Mouse (Mus musculus) 3T3-L1 (cell line): Measurements from ENCODE around the gene Clca4b.
"Not testable (repeated sequence)": the region's sequence is repeated elsewhere in the genome, so short reads cannot be mapped to it uniquely, and the experiment has no call there.

Experiments
- DNase-seq: peaks from one replicate; pipeline ENCODE4 v3.0.0-alpha.2; 2015; ENCODE audit warnings: low read depth, low spot score

Gene Clca4b

GRCm38 (mm10) chr3:144932335-144932734, at the start of gene Clca4b:
Gene Clca4b (minus strand): TSS chr3:144932529.
- no peak for DNase-seq

GRCm38 (mm10) chr3:144980551-144980950, 48.2 kb upstream of the Clca4b start:
- peak; percentile 90 for DNase-seq

DNA sequence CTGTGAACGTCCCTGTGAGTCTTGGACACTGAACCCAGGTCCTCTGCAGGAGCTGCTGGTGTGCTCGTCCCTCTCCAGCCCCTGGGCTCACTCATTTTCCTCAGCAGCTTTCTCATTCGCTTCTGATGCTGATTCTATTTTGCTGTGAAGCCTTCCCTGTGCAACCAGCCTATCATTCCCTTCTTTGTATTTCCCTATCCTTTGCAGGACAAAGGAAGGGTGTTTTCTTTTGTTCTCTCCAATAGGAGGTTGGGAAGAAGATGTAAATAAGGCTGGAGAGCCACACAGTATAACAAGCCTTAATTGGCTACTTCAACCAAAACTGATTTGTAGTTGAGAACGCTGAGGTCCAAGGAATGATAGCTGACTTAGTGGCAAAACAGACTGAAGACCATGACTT, 45.3 kb upstream of the Clca4b start:
- no peak for DNase-seq

GRCm38 (mm10) chr3:144976091-144976490, 43.8 kb upstream of the Clca4b start:
- peak; percentile 74 for DNase-seq

GRCm38 (mm10) chr3:144974945-144975344, 42.6 kb upstream of the Clca4b start, which contains the start of gene Clca4a:
Gene Clca4a (minus strand): TSS chr3:144975045.
- no peak for DNase-seq

DNA sequence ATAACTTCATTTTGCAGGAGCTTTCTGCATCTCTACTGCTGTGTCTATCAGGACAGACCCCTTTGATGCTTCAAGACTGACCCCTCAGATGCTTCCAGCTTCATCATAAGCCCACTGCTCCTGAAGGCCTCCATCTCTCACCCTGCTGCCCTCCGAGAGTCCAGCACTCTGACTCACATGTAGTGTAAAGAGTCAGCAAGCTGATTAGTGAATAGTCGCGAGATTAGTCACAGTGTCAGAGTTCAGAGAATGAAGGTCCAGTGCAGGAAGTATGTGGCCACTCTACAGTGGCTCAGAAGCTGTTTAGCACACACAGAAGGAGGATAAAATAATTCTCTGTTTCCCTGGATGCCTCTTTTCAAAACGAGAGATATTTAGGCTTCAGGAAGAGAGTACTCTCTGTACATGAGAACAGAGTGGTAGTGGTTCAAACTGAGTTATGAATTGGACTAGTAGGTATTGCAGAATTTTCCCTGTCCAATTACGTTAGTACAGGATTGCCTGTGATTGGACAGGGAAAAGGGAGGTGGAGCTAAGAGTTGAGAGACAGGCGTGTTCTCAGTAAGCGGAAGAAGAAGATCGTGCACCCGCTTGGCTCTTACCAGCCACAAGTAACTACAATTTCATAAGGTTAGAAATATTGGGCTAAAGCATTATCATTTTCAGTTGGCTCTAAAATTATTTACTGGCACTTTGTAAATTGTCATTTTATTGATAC, 39.4 kb upstream of the Clca4b start:
- DNase-seq = peak; percentile 91

DNA sequence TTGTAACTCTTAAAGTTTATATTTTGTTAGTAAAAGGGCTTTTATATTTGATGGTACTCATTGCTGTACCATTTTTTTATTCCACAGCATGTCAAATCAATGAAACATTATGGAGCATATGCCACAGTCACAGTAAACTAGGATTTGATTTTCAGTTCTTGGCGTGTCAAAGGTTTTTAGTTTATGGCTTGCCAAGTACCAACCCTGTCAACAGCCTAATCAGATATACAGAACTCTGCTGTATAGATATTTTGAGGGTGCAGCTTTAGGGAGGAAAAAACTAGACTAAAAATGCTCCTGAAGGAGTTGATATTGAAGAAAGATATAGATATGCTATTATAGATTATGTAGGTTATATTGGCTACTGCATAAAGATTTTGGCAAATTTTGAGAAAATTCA, 37.4 kb upstream of the Clca4b start:
- no peak for DNase-seq

DNA sequence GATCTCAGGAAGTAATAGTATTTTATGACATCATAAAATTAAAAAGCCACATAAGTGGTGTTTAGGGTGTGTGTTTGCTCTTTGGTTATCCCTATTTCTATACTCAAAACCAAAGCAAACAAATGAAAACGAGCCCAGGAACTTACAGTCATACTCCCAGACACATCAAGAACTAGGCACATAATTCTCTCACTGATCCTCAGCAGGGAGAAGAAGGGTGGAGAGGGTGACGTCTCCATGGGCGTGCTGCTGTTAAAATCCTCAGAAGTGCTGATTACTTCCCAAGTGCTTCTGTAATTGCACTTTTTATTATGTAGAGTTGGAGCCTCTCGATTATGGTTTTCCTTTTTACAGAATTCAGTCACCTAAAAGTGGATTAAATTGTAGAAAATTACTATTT, 33.7 kb upstream of the Clca4b start:
- DNase-seq = no peak

GRCm38 (mm10) chr3:144950829-144951228, 18.5 kb upstream of the Clca4b start:
- DNase-seq = no peak

GRCm38 (mm10) chr3:144947376-144947775, 15.0 kb upstream of the Clca4b start:
- DNase-seq = not testable (repeated sequence)

GRCm38 (mm10) chr3:144933625-144934024, 1.3 kb upstream of the Clca4b start:
- DNase-seq = peak; percentile 16

GRCm38 (mm10) chr3:144933011-144933491, 722 bp upstream of the Clca4b start:
- peak; percentile 39 for DNase-seq

- no peak for DNase-seq
Observed at GRCm38 (mm10) chr3:144914014-144914413, 18.3 kb downstream of the Clca4b start.

DNA sequence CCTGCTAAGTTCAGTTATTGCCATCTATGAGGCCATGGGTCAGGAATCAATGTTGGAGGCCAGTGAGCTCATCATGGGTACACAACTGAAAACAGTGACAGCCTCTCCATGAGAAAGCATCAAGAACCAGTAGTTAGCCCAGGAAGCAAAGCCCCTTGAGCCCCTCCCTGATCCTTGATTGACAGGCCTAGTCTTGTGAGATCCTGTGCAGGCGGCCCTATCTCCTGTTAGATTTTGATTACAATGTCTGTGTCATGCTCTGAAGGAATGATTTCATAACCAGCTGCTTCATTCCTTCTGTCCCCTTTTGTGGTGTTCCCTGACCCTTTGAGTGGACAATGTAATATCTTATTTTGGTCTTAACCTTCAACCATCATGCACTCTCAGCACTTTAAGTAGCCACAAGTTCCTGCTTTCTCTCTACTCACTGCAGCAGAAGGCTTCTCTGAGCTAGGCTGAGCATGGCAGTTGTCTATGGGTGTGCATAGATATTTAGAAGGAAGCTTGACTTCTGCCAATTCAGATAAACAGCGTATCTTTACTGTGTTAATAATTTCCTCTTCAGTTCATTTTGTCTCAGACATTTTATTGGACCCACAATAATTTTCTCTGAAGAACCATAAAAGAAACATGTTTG, 35.2 kb downstream of the Clca4b start:
- no peak for DNase-seq

DNA sequence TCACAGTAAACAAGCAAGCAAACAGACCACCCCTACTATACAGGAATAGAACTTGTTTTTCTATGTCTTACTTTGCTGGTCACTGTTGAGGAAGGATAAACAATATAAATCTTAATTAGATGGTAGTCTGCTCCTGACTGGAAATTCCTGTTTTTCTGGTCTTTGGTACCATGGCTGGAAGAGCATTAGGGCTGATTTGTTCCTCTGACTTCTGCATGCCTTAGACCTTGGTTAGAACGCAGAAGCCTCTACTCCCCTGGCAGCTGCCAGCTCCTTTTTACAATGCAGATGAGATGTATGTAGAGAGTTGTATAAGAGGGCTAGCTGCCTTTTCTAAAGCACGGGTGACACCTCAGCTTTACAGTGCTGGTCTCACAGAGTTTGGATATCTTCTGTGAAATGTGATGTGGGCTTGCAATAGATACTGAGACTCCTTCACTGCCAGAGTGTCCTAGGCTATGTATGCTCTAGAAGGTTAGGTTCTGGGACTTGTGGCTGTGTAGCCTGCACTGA, 42.0 kb downstream of the Clca4b start:
- DNase-seq = no peak

DNA sequence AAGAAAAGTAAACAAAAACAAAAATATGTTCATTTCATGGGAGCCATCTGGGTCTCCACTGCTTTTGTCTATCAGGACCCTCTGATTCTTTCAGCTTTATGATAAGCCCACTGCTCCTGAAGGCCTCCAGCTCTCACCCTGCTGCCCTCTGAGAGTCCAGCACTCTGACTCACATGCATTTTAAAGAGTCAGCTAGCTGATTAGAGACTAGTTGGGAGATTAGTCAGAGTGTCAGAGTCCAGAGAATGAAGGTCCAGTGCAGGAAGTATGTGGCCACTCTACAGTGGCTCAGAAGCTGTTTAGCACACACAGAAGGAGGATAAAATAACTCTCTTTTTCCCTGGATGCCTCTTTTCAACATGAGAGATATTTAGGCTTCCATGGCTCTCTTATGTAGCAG, 45.4 kb downstream of the Clca4b start:
- DNase-seq = peak; percentile 68

GRCm38 (mm10) chr3:144872012-144872411, 60.3 kb downstream of the Clca4b start:
- peak; percentile 92 for DNase-seq
